Mouse (Mus musculus): Measurements from ENCODE around the gene Cntnap5b. TPM values are rescaled to one million over a fixed set of nuclear protein-coding genes. Genes with fewer than 3 reads are reported as not detected.

Gene Cntnap5b
- total RNA-seq (2023) = not detected

GRCm38 (mm10) chr1:99772614-99773013 is at the start of gene Cntnap5b:
TSS of gene Cntnap5b (plus strand) at chr1:99772765.

